Mouse (Mus musculus): ENCODE measurements at regions not wholly inside any gene's neighbourhood (a gene's known extent, or its start where the extent isn't known, plus 50 kb on each side); places are given as distances from the start of the nearest gene placed in this dataset.
A peak's percentile ranks its signal among the peaks of the same experiment; 100 is the strongest.
"Not testable (repeated sequence)": the region's sequence is repeated elsewhere in the genome, so short reads cannot be mapped to it uniquely, and the experiment has no call there.

DNA sequence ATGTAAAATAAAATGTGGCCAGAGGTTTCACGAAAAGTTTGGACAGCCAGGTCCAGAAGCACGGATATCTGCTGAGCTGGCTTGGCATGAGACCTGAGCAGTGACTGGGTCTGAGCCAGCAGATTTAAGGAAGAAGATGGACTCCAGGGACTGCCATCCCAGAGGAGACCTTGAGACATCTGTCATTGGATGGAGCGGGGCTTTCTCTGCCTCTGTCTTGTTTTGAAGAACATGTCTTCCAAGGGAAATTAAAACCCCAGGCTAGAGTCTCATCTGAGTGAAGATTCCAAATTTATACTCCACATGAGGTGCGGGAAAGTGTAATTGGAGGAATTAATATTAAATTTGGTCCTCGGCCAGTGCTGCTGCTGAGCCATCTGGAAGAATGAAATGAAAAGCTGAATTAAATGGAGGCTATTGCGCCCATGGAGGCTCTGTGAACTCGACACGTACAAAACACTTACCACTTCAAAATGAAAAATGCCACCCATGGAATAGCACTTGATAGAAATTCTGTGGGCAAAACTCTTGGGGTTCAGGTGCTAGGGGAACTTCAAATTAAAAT lies 129.8 kb upstream of the Adcy2 start:
- no peak for DNase-seq (ENCODE audit: low spot score)

DNA sequence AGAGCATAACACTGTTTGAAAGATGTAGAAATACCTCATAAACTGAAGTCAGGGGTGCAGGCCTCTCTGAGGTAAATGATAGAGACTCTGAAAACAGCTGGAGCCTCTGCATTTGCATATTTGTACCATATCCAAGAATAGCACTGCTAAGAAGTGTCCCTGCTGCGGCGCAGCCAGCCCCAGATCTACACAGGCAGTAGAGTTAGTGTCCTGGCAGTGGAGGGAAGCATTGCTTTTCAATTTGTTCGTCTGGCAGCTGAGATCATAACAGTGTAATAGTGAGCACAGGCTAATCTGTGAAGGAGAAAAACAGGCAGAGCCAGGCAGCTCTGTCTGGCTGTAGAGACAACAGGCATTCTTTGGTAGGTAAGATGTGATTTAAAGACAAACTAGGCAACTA lies 128.2 kb upstream of the Adcy2 start:
- DNase-seq (ENCODE audit: low spot score), result no peak

DNA sequence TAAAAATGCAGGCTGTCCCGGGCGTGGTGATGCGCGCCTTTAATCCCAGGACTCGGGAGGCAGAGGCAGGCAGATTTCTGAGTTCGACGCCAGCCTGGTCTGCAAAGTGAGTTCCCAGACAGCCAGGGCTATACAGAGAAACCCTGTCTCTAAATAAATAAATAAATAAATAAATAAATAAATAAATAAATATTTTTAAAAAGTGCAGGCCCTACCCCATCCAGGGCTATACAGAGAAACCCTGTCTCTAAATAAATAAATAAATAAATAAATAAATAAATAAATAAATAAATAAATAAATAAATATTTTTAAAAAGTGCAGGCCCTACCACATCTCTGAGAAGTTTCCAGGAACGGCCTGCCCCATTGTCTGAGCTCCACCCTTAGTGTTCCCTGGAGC lies 119.4 kb upstream of the Adcy2 start:
- not testable (repeated sequence) for DNase-seq (ENCODE audit: low spot score)

- DNase-seq (ENCODE audit: low spot score), result no peak
These were observed 109.8 kb upstream of the Adcy2 start for GRCm38 (mm10) chr13:69109168-69109567.

- peak; percentile 17 for DNase-seq (ENCODE audit: low spot score)
These were observed 87.3 kb upstream of the Adcy2 start for GRCm38 (mm10) chr13:69086613-69087012.

- DNase-seq (ENCODE audit: low spot score), result no peak
These were observed 71.0 kb upstream of the Adcy2 start for GRCm38 (mm10) chr13:69070336-69070735.

GRCm38 (mm10) chr13:69069817-69070216 lies 70.5 kb upstream of the Adcy2 start:
- DNase-seq (ENCODE audit: low spot score), result no peak

- DNase-seq (ENCODE audit: low spot score), result no peak
These were observed 67.3 kb upstream of the Adcy2 start for GRCm38 (mm10) chr13:69066636-69067035.

GRCm38 (mm10) chr13:69065285-69065684 lies 65.9 kb upstream of the Adcy2 start:
- DNase-seq (ENCODE audit: low spot score), result no peak

- DNase-seq (ENCODE audit: low spot score), result no peak
These were observed 63.4 kb upstream of the Adcy2 start for GRCm38 (mm10) chr13:69062692-69063233.

DNA sequence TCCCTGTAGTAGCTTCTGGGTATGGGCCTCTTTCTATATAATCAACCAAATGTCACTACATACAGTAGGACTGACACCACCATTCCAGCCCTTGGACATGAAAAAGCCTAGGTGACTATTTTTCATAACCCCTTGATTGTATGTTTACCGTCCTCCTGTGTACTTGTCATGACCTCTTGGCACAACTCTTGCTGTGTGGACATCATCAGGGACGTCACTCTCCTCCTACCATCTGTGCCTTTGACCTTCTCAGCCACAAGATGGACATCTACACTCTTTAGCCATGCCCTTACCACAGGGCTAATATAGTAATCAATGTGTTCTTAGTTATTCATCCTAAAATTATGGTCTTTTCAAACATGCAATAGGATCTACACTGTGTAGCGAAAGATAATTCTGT lies 62.1 kb upstream of the Adcy2 start:
- DNase-seq (ENCODE audit: low spot score), result no peak
